Mouse (Mus musculus) lung, embryonic 15.5 days (tissue): ENCODE results near the gene Coq2. TPM values are rescaled to one million over a fixed set of nuclear protein-coding genes. Genes with fewer than 3 reads are reported as not detected.

Source experiments
- ATAC-seq: fragments of 200-750 bp; cut with Nextera tagmentation; 2 replicates; pipeline ENCODE4 v1.8.0; 2017; ENCODE audit warnings: moderate number of reproducible peaks, borderline replicate concordance; ENCODE audit not compliant: low FRiP score, low TSS enrichment; ENCODE audit errors: extremely low read depth
- H3K27ac ChIP-seq: fragments of 300-500 bp; sonication (generic); 2 replicates; pipeline ENCODE4 v1.5.1; 2015; ENCODE audit warnings: moderate library complexity, mild to moderate bottlenecking, inconsistent platforms
- H3K27me3 ChIP-seq: fragments of 300-500 bp; sonication (generic); 2 replicates; pipeline ENCODE4 v1.6.1; 2015; ENCODE audit warnings: inconsistent platforms
- H3K36me3 ChIP-seq: fragments of 300-500 bp; sonication (generic); 2 replicates; pipeline ENCODE4 v1.6.1; 2015; ENCODE audit warnings: inconsistent platforms
- H3K4me1 ChIP-seq: fragments of 300-500 bp; sonication (generic); 2 replicates; pipeline ENCODE4 v1.6.1; 2015; ENCODE audit warnings: inconsistent platforms
- H3K4me2 ChIP-seq: fragments of 300-500 bp; sonication (generic); 2 replicates; pipeline ENCODE4 v1.6.1; 2015; ENCODE audit warnings: inconsistent platforms, mild to moderate bottlenecking, moderate library complexity
- H3K4me3 ChIP-seq: fragments of 300-500 bp; sonication (generic); 2 replicates; pipeline ENCODE4 v1.5.1; 2015; ENCODE audit warnings: mild to moderate bottlenecking, inconsistent platforms
- H3K9ac ChIP-seq: fragments of 300-500 bp; sonication (generic); 2 replicates; pipeline ENCODE4 v1.6.1; 2015; ENCODE audit warnings: inconsistent platforms
- H3K9me3 ChIP-seq: fragments of 300-500 bp; sonication (generic); 2 replicates; pipeline ENCODE4 v1.6.1; 2016; ENCODE audit warnings: inconsistent platforms
- WGBS: fragments of 180-500 bp; shearing (Covaris S2); methylation state at CpG from one replicate; pipeline ENCODE4 v1.1.7; 2015; 5-methylcytosine and 5-hydroxymethylcytosine counted together
- polyA plus RNA-seq: library from polyadenylated mRNA; unstranded; fragments of >200 nt; fragmentation: Nextera tagmentation; extraction: Ambion mirVana; gene quantifications from 2 replicates; pipeline ENCODE4 v1.2.1, GENCODE M21; 2015

The Coq2 gene
- polyA plus RNA-seq, 1 experiment from 2014 or later, result 59.7 TPM

- no peak for ATAC-seq
- Histone ChIP-seq H3K4me1 (no peaks in the 10 kb centered on the region), H3K9ac (no peak overlapping the region), H3K27me3 (no peaks in the 10 kb centered on the region), H3K4me3 (no peak overlapping the region), H3K4me2 (no peak overlapping the region), H3K27ac (no peak overlapping the region), H3K9me3 (no peaks in the 10 kb centered on the region), H3K36me3 (peaks cover 59% of the 10 kb centered on the region)
- 73% methylated on average over 6 of the region's 6 CpGs for WGBS
Observed at GRCm38 (mm10) chr5:100656352-100656751, 18.6 kb downstream of the Coq2 start.

- no peak overlapping the region for H3K27ac ChIP-seq
- WGBS, result 77% methylated on average over 9 of the region's 9 CpGs
- no peaks in the 10 kb centered on the region for H3K27me3 ChIP-seq
- no peak for ATAC-seq
- H3K4me1 ChIP-seq, result no peaks in the 10 kb centered on the region
- H3K36me3 ChIP-seq, result peaks cover 29% of the 10 kb centered on the region
- H3K9ac ChIP-seq, result no peak overlapping the region
- H3K4me3 ChIP-seq, result no peak overlapping the region
- H3K4me2 ChIP-seq, result no peak overlapping the region
- no peaks in the 10 kb centered on the region for H3K9me3 ChIP-seq
Observed at GRCm38 (mm10) chr5:100652327-100652726, 22.6 kb downstream of the Coq2 start.

- no peaks in the 10 kb centered on the region for H3K4me1 ChIP-seq
- H3K27me3 ChIP-seq, result no peaks in the 10 kb centered on the region
- H3K36me3 ChIP-seq, result peaks cover 23% of the 10 kb centered on the region
- no peaks in the 10 kb centered on the region for H3K9me3 ChIP-seq
- no peak overlapping the region for H3K9ac ChIP-seq
- no peak overlapping the region for H3K4me2 ChIP-seq
- no peak overlapping the region for H3K4me3 ChIP-seq
- WGBS, result 60% methylated on average over 10 of the region's 10 CpGs
- H3K27ac ChIP-seq, result no peak overlapping the region
- no peak for ATAC-seq
Observed at GRCm38 (mm10) chr5:100651486-100651885, 23.5 kb downstream of the Coq2 start.

GRCm38 (mm10) chr5:100650969-100651368 lies 24.0 kb downstream of the Coq2 start:
- 77% methylated on average over 7 of the region's 7 CpGs for WGBS

DNA sequence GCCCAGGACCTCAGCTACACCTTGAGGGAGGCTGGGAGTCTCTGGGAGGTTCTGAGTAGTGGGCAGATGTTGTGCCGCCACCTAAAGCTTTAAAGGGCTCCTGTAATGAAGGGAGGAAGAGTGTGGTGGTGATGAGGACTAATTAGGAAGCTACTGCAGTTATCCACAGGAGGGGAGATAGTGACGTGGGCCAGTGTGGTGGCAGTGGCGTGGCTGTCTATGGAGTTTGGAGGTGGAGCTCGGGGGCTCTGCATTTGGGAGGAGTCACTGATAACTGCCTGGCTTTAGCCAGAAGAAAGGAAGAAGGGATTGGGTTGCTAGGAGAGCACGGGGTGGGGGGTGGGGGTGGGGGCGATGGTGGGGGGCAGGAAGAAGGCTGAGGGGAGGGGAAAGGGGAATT lies 26.4 kb downstream of the Coq2 start:
- WGBS, result 34% methylated on average over 6 of the region's 6 CpGs
- H3K9me3 ChIP-seq, result no peaks in the 10 kb centered on the region
- no peak for ATAC-seq
- no peaks in the 10 kb centered on the region for H3K27me3 ChIP-seq
- H3K4me3 ChIP-seq, result no peak overlapping the region
- H3K9ac ChIP-seq, result no peak overlapping the region
- no peak overlapping the region for H3K4me2 ChIP-seq
- H3K4me1 ChIP-seq, result peaks cover 7% of the 10 kb centered on the region; the same call in 1 of the 2 replicates
- no peaks in the 10 kb centered on the region for H3K36me3 ChIP-seq
- no peak overlapping the region for H3K27ac ChIP-seq

More at GRCm38 (mm10) chr5:100650969-100651368, 24.0 kb downstream of the Coq2 start:
- H3K9ac ChIP-seq, result no peak overlapping the region
- H3K36me3 ChIP-seq, result peaks cover 18% of the 10 kb centered on the region
- H3K27ac ChIP-seq, result no peak overlapping the region
- no peaks in the 10 kb centered on the region for H3K9me3 ChIP-seq
- H3K4me3 ChIP-seq, result no peak overlapping the region
- no peaks in the 10 kb centered on the region for H3K4me1 ChIP-seq
- H3K27me3 ChIP-seq, result no peaks in the 10 kb centered on the region
- ATAC-seq, result no peak
- H3K4me2 ChIP-seq, result no peak overlapping the region

DNA sequence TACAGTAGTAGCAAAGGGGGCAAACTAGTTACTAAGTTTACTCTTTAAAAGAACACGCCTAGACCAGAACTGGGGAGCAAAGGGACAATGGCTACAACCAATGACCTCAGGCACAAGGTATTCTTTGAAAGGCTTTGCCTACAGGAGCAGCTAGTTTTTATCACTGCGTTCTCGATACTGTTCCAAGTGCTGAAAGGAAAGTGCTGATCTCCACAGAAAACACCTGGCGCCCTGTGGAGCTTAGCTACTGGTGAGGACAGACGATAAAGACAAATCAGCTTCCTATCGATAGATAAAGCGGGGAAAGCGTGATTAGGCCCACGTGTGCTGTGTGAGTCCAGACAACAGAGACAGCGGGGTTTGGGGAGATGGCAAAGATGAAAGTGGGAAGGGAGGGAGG lies 26.9 kb downstream of the Coq2 start:
- Histone ChIP-seq H3K9ac (no peak overlapping the region), H3K27me3 (no peaks in the 10 kb centered on the region), H3K4me1 (peaks cover 11% of the 10 kb centered on the region; the same call in 1 of the 2 replicates), H3K36me3 (no peaks in the 10 kb centered on the region), H3K4me2 (no peak overlapping the region), H3K4me3 (no peak overlapping the region), H3K27ac (no peak overlapping the region), H3K9me3 (no peaks in the 10 kb centered on the region)
- 38% methylated on average over 10 of the region's 10 CpGs for WGBS
- ATAC-seq, result no peak

DNA sequence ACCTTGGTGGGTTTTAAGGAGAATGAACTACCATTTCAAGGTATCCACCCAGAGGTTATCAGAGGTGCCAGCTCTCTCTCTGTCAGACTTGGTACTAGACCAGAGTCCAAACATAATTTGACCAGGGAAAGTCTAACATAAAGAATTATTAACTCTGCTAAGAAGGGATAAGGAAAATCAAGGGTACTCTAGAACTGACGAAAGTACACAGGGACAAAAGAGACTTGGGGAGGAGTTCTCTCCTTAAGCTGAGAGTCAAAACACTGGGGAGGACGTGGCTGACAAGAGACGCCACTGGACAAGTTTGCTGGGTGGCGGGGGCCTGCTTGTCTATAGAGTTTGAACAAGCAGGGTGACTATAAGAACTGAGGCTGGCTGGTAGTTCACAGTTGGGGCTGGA lies 28.4 kb downstream of the Coq2 start:
- no peak for ATAC-seq
- H3K4me1 ChIP-seq, result peaks cover 11% of the 10 kb centered on the region; the same call in 1 of the 2 replicates

DNA sequence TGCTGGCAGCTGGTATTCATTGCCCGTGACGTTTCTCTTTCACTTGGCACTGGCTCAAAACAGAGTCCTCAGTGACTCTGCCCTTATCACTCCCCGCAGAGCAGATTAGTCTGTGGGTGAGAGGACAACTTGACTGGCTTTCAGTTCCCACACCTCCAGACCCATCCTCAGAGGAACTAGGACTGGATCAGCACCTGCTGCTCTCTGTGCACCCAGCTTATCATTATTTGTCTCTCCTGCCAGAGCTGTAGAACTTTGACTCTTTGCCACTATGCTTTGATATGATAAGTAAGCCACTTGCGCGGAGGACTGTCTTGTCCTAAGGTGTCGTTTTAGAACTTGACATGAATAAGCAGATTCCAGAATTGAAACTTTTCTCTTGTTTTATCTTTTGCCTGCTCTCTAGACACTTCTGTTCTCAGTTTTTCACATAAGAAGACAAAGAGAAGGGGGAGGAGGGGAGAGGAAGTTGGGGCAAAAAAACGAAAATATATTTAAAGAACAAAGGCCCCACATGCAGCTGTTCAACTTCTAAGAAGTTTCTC lies 30.9 kb downstream of the Coq2 start:
- H3K4me1 ChIP-seq, result peaks cover 11% of the 10 kb centered on the region; the same call in 1 of the 2 replicates
- H3K27me3 ChIP-seq, result no peaks in the 10 kb centered on the region
- ATAC-seq, result no peak
- no peaks in the 10 kb centered on the region for H3K36me3 ChIP-seq
- H3K27ac ChIP-seq, result no peak overlapping the region
- 30% methylated on average over 7 of the region's 7 CpGs for WGBS
- no peaks in the 10 kb centered on the region for H3K9me3 ChIP-seq
- H3K4me2 ChIP-seq, result no peak overlapping the region
- H3K9ac ChIP-seq, result no peak overlapping the region
- H3K4me3 ChIP-seq, result no peak overlapping the region

More for the DNA sequence above, 28.4 kb downstream of the Coq2 start:
- H3K4me3 ChIP-seq, result no peak overlapping the region
- WGBS, result 61% methylated on average over 4 of the region's 4 CpGs
- no peak overlapping the region for H3K4me2 ChIP-seq
- no peaks in the 10 kb centered on the region for H3K36me3 ChIP-seq
- no peaks in the 10 kb centered on the region for H3K27me3 ChIP-seq
- no peaks in the 10 kb centered on the region for H3K9me3 ChIP-seq
- no peak overlapping the region for H3K9ac ChIP-seq
- no peak overlapping the region for H3K27ac ChIP-seq

GRCm38 (mm10) chr5:100643253-100643990 lies 31.5 kb downstream of the Coq2 start:
- WGBS, result 53% methylated on average over 12 of the region's 12 CpGs
- no peaks in the 10 kb centered on the region for H3K9me3 ChIP-seq
- no peaks in the 10 kb centered on the region for H3K36me3 ChIP-seq
- no peak overlapping the region for H3K4me2 ChIP-seq
- peaks cover 11% of the 10 kb centered on the region; the same call in 1 of the 2 replicates for H3K4me1 ChIP-seq
- ATAC-seq, result no peak
- H3K27ac ChIP-seq, result no peak overlapping the region
- no peaks in the 10 kb centered on the region for H3K27me3 ChIP-seq
- no peak overlapping the region for H3K9ac ChIP-seq
- H3K4me3 ChIP-seq, result no peak overlapping the region

DNA sequence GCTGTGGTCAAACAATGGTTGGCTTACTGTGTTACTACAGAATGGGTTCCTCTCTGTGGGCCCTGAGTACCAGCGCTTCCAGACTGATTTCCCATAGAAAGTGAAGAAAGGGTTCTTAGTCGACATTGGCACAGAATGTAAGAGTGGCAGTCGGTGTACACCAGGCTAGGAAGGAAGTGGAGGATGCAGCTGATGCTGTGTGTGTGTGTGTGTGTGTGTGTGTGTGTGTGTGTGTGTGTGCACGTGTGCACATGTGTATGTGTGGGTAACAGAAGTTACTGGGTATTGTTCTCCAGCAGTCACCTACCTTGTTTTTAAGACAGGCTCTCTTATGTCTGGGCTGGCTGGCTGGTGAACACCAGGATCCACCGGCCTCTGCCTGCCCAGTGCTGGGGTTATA lies 32.6 kb downstream of the Coq2 start:
- H3K9ac ChIP-seq, result no peak overlapping the region
- H3K36me3 ChIP-seq, result no peaks in the 10 kb centered on the region
- no peaks in the 10 kb centered on the region for H3K9me3 ChIP-seq
- H3K4me1 ChIP-seq, result peaks cover 11% of the 10 kb centered on the region; the same call in 1 of the 2 replicates
- ATAC-seq, result no peak
- H3K4me3 ChIP-seq, result no peak overlapping the region
- H3K27ac ChIP-seq, result no peak overlapping the region
- WGBS, result 85% methylated on average over 5 of the region's 5 CpGs
- H3K4me2 ChIP-seq, result no peak overlapping the region
- no peaks in the 10 kb centered on the region for H3K27me3 ChIP-seq

GRCm38 (mm10) chr5:100638483-100638882 lies 36.5 kb downstream of the Coq2 start:
- Histone ChIP-seq H3K4me1 (0 out of 2 replicates have a peak, but pooled peaks cover 4% of the 10 kb centered on the region), H3K9ac (no peak overlapping the region), H3K27me3 (no peaks in the 10 kb centered on the region), H3K4me2 (no peak overlapping the region), H3K4me3 (no peak overlapping the region), H3K9me3 (no peaks in the 10 kb centered on the region), H3K27ac (no peak overlapping the region), H3K36me3 (no peaks in the 10 kb centered on the region)
- no peak for ATAC-seq
- WGBS, result 45% methylated on average over 8 of the region's 8 CpGs

- no peak overlapping the region for H3K27ac ChIP-seq
- H3K9ac ChIP-seq, result no peak overlapping the region
- H3K36me3 ChIP-seq, result no peaks in the 10 kb centered on the region
- whole genome bisulfite sequencing, result 47% methylated on average over 8 of the region's 8 CpGs
- H3K4me2 ChIP-seq, result no peak overlapping the region
- H3K9me3 ChIP-seq, result no peaks in the 10 kb centered on the region
- H3K27me3 ChIP-seq, result no peaks in the 10 kb centered on the region
- ATAC-seq, result no peak
- no peaks in the 10 kb centered on the region for H3K4me1 ChIP-seq
- no peak overlapping the region for H3K4me3 ChIP-seq
Observed at GRCm38 (mm10) chr5:100636794-100637544, 38.0 kb downstream of the Coq2 start.
